Mouse (Mus musculus) telencephalon, adult 2 months (tissue): ENCODE data around the gene Chmp2a.

ENCODE experiments used
- DNase-seq: peaks from one replicate; pipeline ENCODE4 v3.0.0-alpha.2; 2011; ENCODE audit warnings: low read depth, low spot score

Chmp2a gene

DNA sequence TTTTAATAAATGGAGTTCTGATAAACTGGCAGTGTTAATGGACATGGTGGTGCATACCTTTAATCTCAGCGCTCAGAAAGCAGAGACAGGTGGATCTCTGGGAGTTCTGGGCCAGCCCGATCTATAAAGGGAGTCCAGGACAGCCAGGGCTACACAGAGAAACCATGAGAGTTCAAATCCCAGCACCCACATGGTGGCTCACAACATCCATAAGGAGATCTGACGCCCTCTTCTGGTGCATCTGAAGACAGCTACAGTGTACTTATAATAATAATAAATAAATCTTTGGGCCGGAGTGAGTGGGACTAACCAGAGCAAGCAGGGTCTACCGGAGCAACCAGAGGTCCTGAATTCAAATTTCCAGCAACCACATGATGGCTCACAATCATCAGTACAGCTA lies 31.2 kb downstream of the Chmp2a start:
- no peak for DNase-seq

DNA sequence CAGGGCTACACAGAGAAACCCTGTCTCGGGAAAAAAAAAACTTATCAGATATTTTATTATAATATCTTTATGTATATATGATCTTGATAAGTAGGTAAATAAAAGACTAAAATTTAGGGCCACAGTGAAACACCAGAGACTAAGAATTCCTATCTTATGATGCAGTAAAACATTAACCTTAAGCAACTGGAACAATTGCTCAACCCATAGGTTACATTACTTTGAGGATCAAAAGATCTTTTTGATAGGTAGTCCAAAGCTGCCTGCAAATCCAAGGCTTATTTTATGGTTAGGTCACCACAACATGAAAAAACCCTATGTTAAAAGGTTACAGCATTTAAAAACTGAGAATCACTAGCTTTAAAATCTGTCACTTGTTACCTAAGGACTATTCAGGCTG lies 33.0 kb downstream of the Chmp2a start:
- no peak for DNase-seq

DNA sequence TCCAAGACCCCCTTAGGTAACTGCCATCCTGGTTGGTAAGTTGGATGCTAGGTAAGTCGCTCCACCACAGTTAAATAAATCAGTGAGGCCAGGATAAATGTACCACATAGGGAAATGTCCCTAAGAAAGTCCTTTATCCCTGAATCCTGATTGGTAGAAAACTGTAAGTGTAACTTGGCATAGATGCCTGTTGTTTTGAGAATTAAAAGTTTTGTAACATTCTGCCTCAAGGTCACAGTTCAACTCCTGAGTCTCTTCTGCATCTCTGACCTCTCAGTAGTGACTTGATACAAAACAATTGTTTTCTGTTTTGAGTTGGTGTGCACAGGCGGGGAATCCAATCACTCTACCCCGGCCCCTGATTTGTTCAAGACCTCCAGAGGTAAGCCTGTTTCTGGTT lies 35.8 kb downstream of the Chmp2a start, which contains the start of gene Trim28:
Gene Trim28, plus strand, starts transcription at position 264 of the 400 bp plus-strand sequence.
- no peak for DNase-seq

DNA sequence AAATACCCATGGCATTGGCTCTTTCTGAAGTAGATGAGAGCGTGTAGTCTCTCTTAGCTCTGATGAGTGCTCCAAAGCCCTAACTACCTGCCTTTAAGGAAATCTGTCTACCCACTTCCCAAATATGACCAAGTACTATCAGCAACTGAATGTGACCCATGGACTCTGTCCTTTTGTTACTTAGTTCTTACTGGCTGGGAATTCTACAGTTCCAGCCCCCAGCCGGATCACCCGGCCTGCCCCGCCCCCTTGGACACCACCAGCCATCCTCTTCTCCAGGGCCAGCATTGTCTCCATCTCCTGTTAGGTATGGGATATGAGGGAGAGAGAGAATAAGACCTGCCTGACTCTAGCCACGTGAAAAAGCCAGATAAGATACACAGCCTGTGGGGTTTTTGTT lies 36.6 kb downstream of the Chmp2a start, which contains the start of gene Slc27a5:
Gene Slc27a5, minus strand, starts transcription at position 140 of the 400 bp plus-strand sequence.
- DNase-seq, result no peak

DNA sequence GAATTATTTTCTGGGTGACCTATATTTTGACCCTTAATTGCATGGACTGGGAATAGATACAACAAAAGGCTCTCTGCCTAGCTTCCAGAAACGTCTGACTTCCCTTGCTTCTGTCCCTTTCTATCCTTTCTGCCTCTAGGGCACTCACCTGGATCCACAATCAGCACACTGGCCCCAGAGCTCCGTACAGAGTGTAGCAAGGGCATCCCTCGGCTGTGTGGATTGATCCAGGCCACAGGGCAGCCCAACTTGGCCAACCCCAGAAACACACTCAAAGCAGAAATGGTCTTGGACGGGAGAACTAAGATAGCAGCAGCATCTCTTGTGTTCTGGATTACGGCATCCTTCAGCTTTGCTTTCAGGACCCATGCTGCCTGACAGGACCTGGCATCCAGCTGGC lies 37.4 kb downstream of the Chmp2a start:
- DNase-seq, result no peak

DNA sequence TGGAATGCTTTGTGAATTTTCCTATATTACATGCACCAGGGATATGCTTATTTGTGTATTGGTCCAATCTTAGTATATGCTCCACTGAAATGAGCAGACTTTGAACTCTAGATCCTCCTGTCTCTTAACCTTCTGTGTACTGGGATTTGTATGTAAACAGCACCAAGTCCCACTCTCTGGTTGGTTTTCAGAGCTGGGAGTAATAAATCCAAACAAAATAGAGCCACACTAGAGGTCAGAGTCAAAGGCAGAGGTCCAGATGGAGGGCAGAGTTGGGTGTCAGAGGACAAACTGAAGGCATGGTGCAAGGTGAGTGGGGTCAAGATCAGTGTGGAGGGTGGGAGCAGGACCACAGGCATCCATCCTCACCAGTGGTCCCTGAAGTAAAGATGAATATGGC lies 38.7 kb downstream of the Chmp2a start:
- DNase-seq, result no peak

DNA sequence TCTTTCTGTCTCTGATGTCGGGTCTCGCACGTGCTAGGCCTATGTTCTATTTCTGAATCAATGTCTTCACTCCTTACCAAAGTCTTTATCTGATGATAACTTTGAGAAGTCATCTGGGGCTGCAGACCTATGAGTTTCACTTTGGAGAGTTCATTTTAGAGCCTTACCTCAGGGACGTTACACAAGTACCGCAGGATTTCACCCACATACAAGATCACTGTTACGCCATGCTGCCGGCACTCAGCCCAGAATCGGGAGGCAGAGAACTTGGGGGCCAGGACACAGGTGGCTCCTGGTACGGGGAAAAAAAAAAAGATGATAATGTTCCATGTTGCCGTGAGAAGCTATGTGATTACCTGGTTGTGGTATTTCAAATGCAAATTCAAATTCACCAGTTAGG lies 41.5 kb downstream of the Chmp2a start:
- no peak for DNase-seq

DNA sequence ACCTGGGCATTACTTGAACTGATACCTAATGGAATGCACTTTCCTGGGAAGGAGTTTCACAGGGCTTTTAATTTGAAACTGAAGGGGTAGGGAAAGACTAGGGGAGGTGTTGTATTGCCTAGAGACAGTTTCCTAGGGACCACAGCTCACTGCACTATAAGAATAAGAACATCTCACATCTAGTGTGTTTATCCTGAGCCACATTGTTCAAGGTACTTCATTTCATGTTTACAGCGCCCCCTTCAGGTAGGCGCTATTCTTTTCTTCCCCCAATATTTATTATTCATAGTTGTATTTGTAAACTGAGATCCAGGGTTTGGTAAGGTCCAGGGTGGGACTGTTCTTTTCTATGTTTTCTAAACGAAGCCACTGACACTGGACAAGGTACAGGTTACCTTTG lies 42.4 kb downstream of the Chmp2a start:
- DNase-seq, result no peak

DNA sequence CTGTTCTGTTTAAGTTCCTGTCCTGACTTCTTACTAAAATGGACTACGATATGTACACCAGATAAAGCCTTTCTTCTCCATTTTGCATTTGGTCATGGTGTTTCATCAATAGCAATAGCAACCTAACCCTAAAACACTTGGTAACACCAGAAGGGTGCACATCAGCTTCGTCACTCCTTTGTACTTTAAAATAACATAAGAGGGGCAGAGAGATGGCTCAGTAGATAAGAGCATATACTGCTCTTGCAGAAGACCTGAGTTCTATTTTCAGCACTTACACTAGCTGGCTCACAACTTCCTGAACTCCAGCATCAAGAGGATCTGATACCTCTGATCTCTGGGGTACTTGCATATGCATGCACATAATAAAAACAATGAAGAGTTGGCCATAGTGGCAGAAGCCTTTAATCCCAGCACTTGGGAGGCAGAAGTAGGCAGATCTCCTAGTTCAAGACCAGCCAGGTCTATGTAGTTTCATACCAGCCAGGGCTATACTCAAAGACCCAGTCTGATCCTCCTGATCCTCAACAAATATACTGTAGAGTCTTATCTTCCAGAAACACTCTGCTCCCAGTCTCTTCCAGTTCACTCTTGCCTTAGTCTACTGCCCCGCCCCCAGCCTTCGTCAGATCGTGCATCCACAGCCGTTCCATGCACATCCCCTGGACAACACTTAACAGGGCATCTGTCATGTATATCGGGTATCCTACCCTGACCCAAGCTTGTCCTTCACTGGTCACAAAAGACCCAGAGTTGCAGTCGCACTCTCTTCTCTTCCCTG lies 47.0 kb downstream of the Chmp2a start:
- DNase-seq, result no peak

DNA sequence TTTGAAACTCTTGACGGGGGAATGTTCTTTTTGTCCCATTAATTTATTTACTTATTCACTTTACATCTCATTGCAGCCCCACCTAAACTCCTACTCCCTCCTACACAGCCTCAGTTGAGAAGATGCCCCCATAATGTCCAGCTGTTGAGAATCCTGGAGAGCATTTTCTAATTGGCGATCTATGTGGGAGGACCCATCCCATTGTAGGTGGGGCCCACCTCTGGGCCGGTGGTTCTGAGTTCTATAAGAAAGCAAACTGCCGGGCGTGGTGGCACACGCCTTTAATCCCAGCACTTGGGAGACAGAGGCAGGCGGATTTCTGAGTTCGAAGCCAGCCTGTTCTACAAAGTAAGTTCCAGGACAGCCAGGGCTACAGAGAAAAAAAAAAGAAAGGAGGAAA lies 47.7 kb downstream of the Chmp2a start:
- DNase-seq, result no peak

DNA sequence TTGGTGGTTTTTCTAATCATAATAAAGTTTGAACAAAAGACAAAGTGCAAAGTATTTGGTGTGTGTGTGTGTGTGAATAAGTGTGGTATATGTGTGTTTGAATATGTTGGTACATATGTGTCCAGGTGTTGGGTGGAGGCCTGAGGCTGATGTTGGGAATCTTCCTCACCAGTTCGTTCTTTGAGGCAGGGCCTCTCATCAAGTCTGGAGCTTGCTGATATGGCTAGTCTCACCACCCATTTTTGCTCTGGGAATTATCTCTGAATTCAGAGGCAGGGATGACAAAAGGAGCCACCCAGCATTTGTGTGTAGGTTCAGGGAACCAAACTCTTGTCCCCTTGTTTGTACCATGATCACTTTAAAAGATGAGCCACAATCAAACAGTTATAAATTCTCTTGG lies 48.9 kb downstream of the Chmp2a start:
- no peak for DNase-seq
